Mouse (Mus musculus) spleen, embryonic (tissue): ENCODE measurements around the gene Ppp1r12b.

Experiments used
- CTCF ChIA-PET: fragments of 350-600 bp; sonication (Branson Sonifier 250); formaldehyde crosslinking; loops from one replicate; lab custom pipeline; 2022; lab: Charles Lee

Gene Ppp1r12b

DNA sequence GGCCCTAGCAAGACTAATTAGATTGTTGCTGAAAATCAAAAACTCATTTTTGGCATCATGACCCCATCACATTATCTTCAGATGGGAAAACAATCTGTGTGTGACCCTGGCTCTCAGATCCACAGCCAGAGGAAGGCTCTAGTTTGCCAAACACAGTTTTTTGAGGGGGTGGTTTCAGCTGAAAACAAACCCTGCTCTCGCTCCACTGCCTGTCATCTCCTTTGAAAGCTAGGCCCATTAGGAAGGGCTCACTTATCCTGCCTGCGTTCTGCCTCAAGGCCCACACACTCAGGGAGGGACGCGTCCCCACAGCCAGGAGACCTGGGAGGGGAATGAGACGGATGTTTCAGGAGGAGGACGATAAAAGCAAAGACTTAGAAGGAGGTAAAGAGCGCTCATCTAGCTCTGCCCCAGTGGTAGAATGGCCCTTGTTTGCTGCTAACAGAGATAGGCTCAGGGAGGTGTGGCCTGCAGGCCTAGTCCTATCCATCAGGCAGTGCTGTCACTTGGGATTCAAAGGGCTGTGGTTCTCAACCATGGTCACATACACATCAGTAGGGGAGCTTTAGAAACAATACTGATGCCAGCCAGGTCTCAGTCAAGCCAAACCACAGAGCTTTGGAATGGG lies 190.8 kb downstream of the Ppp1r12b start:
- CTCF ChIA-PET = interaction anchor here (0.5 kb wide), 1 partner anchor 583 kb away, joined by 15 read pairs; no protein-coding TSS in a partner anchor

DNA sequence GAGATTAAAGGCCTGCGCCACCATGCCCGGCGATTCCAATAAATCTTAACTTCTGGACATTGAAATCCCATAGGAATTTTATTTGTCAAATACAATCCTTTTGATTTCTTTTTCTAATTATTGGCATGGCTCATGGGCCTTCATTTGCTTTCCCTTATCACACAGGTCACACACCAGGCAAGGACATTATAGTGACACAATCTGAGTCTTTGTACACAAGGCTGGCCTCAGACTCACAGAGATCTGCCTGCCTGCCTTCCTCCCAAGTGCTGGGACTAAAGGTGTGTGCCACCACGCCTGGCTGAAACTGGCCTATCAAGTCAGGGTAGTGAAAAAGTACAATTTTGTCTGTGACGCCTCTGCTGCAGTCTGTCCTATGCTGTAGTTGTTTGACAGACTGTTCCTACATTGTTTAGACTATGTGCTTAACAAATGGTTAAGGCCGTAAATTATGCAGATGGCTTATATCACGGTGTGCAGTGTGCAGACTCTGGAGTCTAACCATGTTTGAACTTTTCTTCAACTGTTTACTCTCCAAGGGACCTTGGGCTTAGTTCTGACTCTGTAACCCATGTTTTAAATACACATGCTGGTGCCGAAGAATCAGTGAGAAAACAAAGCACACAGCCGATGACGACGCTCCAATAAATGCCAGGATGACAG lies 191.8 kb downstream of the Ppp1r12b start:
- CTCF ChIA-PET = no interaction called here

DNA sequence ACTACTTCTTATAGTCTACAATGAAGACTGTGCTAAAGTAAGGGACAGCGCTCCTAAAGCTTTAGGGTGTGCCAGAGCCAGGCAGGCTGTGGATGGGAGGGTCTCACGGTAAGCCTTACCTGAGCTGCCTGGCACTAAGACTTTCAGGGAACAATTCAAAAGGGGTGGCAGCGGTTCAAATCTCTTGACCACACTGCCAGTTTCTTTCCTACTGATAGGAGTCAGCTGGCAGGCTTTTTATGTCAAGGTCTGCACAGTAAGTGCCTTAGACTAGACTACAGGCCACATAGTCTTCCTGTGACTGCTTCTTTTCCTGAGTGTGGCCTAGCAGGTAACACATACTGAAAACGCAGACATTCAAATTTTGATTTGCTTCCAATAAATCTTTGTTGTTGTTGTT lies 192.5 kb downstream of the Ppp1r12b start:
- CTCF ChIA-PET = no interaction called here

DNA sequence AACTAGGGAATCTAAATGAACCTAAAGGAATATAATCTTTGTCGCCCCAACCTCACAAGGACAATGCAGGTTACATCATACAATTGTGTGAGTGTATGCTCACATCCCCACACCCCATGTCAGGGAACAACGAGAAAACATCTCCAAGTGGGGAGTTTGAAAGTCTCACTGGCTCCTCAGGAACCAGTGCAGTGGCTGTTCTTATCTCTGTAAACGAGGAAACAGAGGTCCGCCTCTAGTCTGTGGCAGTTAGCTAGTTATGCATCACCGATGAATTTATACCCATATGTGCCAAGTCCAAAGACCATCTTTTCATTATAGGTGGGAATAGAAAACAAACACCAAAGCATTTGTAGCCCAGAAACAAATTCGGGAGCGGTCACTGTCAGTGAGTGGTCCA lies 194.2 kb downstream of the Ppp1r12b start:
- CTCF ChIA-PET = no interaction called here

DNA sequence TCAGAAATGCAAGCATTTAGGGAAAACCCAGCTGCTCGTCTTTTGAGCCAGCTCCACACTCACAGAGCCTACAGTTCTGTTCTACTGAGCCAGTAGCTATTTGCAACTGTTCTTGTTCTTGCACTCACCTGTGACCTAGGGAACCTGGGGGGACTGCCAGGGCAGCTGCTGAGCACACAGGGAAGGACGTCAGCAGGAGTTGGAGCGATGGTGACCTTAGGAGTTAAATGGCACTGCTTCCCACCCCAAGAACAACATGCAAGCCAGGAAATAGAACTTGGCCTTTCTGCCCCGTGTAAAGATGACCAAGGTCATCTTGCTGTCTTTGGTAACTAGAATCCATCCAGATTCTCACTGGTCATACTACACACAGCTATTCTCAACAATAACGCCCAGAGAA lies 195.1 kb downstream of the Ppp1r12b start:
- CTCF ChIA-PET = no interaction called here

DNA sequence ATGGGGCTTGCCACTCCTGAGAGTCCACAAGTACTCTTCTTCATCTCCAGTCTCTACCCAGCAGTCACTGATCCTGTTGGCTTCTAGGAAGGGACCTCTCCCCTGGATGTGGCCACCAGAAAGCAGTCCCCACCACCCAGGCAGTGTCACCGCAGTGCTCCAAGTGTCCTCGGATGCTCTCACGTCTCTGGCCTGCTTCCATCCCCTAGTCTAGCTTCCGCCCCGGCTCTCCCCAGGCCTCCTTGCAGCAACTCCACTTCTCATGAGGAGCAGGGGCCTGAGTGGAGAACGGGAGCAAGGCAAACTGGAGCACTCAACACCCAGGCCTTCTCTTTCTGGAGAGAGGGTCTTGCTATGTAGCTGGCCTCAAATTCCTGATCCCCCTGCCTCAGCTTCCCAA lies 196.6 kb downstream of the Ppp1r12b start:
- CTCF ChIA-PET = no interaction called here

DNA sequence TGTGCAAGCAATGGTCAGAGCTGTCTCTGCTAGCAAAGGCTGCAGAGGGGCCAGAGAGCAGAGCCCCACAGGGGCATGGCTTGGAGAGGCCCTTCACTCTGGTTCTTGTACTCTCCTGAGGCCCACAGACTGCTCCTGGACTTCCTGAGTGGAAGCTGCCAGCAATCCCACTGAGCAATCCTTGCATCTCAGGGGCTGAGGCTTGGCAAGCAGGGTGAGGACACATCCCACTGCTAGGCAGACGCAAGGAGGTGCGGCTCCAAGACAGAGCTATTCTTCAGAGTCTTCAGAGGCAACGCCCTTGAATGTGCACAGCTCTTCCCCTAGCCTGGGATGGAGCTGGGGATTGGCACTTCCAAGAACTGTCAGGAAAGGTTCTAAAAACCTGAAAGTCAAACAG lies 198.5 kb downstream of the Ppp1r12b start:
- CTCF ChIA-PET = no interaction called here

DNA sequence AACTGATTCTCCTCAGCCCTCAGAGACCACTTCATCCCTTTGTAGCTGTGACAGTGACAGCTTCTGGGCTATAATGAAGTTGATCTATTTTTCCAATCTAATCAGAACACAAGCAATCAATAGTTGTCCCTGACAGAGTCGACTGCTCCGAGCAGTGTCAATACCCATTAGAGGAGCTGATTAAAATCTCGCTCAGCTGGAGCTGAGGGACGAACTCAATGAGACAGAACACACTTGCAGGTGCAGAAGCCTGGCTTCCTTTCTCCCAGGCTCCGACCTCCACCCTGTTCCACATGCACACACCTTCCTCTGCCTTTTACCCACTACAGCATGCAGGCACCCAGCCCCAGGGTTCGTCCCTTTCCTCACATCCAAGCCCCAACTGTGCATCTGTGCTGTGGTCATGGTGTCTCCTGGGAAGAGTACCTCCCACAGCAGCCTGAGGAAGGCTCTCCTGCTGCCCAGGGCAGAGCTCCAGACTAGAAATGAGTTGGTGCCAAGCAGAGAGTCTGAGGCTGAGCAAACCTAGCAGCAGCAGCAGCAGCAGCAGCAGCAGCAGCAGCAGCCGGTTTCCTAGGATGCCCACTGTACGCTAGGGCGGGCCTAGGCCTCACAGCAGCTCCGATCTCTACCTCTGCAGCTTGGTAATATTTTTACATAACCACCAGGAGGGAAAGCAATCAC lies 199.4 kb downstream of the Ppp1r12b start:
- CTCF ChIA-PET = interaction anchor here (0.6 kb wide), 1 partner anchor 150 kb away, joined by 12 read pairs; no protein-coding TSS in a partner anchor

DNA sequence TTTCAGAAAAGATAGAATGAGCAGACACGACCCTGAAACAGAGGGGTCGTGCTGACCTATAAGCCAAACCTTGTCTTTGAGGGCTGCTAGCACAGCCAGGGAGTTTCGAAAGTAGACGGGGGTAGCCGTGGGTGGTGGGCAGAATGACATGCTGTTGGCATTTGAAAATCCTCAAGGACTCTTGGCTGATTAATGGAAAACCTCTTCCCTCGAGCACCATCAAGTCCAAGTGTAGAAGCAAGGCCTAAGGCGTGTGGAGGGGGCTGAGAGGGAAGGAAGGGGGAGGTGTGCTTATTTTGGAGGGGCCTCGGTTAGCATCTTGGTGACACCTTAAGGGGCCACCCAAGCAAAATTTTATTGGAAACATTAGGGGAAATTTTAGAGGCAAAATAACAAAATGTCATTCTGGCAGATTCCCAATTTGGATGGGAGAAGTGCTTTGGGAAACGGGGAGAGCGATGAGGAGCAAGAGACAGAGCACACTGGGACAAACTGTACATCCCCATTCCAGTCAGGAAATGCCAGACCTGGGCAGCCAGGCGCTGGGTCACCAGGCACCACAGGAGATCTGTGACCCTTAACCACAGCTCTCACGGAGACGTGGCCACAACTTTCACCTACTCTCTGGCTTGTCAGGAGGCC lies 200.1 kb downstream of the Ppp1r12b start:
- CTCF ChIA-PET = interaction anchor here (0.6 kb wide), 1 partner anchor 149 kb away, joined by 12 read pairs; no protein-coding TSS in a partner anchor

DNA sequence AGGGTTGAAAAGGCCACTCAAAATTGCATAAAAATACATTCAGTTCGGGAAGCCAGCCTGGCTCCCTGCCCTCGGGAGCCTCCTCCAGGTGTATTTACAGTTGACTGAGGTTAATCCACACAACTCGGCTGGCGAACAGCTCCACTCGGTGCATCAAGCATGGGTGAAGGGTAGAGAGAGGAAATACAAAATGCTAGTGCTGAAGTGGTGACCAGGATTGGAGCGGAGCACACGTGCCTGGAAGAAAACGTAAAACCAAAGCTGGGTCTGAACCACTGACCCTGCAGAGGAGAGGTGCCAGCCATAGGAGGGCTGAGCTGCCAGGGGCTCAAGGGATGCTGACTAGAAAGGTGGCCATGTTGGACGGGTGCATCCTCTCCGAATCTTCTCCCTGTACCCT lies 200.9 kb downstream of the Ppp1r12b start:
- CTCF ChIA-PET = no interaction called here

DNA sequence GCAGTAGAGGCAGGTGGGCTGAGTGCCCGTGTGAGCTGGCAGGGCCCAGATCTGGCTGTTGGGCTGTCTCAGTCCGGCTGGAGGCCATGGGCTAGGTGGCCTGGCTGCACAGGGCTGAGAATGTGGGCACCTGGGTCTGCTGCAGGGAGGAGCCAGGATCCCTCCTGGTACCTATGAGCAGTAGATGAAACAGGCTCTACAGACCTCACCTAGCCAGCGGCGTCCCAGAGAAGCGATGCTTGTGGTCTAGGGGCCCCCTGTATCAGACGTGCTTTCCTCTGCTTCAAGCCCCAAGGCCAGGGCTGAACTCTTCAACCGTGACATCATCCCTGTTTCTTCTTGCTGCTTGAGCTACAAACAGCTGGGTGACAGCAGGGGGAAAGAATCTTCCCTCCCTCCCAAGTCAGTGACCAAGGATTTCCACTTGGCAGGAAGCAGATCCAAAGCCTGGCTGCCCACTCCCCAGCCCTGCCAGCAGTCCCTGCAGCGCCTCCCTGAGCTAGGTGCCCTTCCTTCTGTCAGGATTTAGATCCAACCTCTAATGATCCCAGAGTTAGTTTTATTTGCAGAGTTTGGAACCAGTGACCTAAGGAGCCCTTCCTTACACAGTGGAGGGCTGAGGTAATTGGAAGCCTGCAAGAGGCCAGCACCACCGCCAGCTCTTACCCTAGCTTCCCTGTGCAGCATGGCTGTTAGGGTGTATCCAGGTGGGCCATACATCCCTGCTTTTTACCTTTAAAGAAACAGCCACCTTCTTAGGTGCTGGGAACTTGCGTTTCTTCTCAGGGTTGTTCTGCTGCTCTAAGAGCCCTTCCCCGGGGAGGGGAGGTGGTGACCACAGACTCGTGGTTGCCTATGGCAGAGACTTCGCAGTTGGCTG lies 201.8 kb downstream of the Ppp1r12b start:
- CTCF ChIA-PET = no interaction called here

DNA sequence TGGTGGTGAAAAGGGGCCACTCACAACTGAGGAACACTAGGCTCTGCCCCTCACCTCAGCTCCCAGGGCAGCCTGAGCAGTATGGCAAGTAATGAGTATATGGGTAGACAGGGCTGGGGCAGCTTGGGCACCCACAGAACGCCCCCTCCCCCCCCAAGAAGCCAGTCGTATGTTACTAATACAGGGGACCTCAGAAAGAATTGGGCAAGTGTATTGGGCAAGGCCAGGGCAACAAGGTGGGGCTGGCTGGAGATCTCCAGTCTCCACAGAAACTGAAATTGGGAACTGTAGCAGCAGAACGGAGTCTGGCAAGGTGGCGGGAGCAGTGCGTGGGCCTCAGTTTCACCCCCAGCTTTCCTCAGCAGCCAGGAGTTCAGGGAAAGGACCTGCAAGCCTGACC lies 203.3 kb downstream of the Ppp1r12b start:
- CTCF ChIA-PET = no interaction called here

DNA sequence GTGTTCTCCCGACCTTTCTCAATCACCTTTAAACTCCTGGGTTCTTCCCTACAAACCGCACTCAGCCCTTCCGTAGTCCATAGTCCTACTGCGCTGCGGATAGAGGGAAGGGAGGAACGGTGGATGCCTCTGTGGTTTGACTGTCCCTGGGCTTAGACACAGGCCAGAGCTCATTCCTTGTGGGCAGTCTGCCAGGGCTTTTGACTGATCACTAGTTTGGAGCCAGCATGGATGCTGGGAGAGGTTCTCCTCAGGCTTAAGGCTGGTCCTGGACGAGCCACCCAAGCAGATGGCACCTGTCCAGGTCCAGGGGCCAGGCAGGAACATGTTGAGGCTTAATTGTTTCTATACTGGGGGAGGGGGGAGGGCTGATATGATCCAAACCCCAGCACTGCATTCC lies 205.9 kb downstream of the Ppp1r12b start:
- CTCF ChIA-PET = no interaction called here

DNA sequence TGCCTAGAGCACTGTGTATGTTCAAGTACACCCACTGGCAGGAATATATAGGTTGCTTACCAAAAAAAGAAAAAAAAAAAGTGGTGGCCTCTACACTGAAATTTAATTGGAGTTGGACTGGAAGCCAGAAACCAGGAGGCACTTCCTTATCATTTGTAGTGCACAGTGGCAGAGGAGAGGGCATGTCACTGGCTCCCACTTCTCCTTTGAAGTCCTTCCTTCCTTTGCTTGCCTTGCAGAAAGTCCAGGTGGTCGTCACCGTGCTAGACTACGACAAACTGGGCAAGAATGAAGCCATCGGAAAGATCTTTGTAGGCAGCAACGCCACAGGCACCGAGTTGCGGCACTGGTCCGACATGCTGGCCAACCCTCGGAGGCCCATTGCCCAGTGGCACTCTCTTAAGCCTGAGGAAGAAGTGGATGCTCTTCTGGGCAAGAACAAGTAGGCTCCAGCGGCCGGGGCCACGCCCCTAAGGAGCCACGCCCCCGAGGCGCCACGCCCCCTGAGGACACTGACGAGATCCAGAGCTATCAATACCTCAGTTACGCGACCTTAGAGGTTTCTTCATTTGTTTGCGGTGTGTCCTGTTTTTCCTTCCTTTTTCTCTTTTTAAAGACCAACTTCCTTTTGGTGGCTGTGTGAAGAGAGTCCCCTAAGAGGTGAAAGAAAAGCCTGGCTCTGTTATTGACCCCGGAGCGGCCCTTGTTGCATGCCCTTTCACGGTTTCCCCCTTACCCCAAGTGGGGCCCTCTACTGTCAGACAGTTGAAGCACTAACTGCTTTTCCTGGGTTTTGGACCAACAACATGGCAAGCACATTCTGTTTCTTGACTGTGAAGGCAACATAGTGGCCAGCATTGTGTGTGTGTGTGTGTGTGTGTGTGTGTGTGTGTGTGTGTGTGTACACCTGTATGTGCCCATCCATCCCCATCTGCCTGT lies 208.2 kb downstream of the Ppp1r12b start:
- CTCF ChIA-PET = no interaction called here

DNA sequence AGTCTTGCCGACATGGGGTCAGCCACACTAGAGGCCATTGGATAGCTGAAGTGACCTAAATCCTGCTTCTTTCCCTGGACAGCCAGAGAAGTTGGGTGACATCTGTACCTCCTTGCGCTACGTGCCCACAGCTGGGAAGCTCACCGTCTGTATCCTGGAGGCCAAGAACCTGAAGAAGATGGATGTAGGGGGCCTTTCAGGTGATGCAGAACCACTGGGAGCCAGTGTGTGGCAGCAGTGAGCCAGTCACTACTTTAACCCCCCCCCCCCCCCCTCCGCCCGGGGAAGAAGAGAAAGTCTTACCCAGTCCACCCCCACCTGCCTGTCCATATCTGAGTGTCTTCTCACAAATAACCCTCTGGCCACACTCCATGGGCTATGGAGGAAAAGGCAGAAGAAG lies 210.1 kb downstream of the Ppp1r12b start:
- CTCF ChIA-PET = interaction anchor here (0.6 to 1.6 kb wide), 3 partner anchors 74 to 109 kb away, joined by 3 to 21 read pairs (median 7); no protein-coding TSS in a partner anchor

DNA sequence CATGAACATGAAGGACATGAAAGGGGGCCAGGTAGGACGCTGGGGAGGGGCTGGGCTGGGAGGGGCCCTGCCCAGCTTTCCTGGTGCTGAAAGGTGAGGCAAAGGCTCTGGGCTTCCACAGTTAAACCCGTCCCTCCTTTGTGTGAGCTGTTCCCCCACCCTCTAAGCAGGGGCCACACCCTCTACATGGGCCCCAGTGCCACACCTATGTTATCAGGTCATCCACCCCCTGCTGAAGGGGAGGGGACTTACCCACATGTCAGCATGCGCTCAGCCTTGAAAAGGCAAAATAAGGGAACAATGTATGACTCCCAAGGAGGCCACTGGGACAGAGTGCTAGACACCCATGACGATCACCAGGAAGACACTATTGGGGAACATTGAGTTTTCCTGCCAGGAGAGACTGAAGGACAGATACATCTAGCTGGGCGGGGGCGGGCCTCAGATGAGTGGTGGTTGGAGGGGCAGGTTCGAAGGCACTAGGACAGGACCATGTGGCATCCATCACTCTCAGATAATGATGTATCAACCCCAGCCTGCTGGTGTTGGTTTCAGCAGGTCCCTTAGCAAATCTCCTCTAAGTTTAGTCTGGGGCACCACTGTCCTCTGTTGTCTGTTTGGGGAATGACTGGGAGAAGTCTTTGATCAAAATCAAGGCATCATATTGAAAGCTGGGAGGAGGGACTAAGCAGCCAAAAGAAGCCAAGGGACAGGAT lies 213.6 kb downstream of the Ppp1r12b start:
- CTCF ChIA-PET = no interaction called here

DNA sequence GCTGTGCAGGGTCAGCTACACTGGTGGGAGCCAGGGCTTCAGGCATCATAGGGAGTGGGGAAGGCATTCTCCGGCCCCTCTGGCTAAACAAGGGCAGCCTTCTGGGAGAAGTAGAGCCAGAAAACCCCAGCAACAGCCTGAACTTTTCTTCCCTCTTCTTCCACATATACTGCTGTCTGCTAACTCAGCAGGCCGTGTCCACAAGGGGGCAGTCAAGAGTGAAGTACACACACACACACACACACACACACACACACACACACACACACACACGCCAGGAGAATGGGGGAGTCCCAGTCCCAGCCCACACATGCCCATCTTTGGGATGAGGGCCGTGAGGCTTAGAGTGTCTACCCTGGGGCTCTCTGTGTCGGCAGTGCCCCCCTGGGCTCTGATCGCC lies 214.3 kb downstream of the Ppp1r12b start:
- CTCF ChIA-PET = interaction anchor here (0.7 kb wide), 1 partner anchor 87 kb away, joined by 3 read pairs; no protein-coding TSS in a partner anchor

DNA sequence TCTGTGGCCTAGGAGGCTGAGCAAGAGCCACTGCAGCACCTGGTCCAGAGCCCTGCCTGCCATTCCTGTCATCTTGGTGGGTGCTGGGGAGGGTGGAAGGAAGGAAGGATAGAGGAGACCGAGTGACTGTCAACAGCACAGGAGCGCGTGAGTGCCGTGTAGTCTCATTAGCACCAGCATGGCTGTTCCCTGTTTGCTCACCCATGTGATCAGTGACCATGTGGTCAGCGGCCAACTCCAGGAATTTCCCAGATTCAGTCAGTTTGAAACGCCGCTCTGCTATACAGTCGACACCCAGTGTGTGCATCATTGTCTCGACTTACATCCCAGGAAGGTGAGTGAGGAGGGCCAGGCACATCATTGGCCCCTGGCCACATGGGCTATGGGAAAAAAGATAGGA lies 218.3 kb downstream of the Ppp1r12b start:
- CTCF ChIA-PET = no interaction called here

DNA sequence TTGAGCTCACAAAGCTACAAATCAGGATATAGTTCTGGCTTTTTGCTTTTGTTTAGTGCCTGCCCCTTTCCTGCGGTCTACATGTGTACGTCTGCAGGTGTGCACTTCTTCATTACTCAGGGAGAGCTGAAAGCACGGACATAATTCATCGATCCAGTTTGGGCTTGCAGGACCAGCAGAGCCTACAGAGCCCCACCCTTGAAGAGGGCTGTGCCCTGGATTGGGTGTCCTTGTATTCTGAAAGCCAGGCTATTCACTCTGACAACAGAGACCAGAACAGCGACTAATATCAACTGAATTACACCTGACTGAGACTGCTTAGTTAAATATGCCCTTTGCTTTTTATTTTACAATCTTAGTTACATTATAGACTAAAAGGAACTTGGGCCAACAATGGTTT lies 222.1 kb downstream of the Ppp1r12b start:
- CTCF ChIA-PET = no interaction called here
